Mouse (Mus musculus): ENCODE measurements around the gene Crip2. TPM values are rescaled to one million over a fixed set of nuclear protein-coding genes. Genes with fewer than 3 reads are reported as not detected.

The Crip2 gene
- polyA plus RNA-seq (2015; fragmentation: Nextera tagmentation; extraction: Ambion mirVana), result 426 and 444 TPM in 2 replicates

DNA sequence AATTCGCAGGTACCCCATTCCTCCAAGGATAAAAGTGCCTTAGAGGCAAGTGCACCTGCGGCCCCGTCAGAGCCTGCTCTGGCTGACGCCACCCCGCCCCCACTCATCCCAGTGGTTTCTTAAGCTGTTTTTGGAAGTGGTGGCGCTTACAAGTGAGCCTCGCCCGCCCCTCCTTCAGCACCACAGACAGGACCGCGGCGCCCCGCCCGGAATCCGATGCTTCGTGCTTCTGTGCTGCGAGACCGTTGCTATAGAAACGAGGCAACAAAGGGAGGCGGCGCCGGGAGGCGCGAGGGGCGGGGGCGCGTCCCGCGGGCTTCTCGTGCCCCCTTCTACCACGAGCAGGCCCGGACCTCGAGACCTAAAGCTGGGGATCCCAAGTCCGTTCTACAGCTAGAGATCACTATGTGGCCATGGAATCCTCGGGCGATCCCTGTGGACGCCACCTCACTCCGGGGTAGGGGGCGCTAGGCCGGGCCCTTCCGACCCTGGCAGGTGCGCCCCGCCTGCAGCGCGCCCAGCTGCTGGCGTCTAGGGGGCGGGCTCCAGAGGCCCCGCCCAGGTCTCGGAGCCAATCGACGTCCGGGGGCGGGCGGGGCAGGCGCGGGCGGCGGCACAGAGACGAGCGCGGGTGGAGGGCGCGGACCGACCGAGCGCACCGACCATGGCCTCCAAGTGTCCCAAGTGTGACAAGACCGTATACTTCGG is at the start of gene Crip2:
TSS of gene Crip2 (plus strand) at position 329 of the 708 bp plus-strand sequence.
- H3K4me2 ChIP-seq (ENCODE audit: low read length), result peak within 1 kb of the TSS; percentile 84
- peak within 1 kb of the TSS; percentile 76 for H3K9ac ChIP-seq (replicated peaks; ENCODE audit: low read depth, low read length)
- H3K9me3 ChIP-seq (ENCODE audit: control insufficient read depth, low read length), result no peaks in the 10 kb centered on the region
- WGBS, result under 1% methylated on average over 66 of the region's 68 CpGs
- peak within 1 kb of the TSS; percentile 84 for H3K27ac ChIP-seq (ENCODE audit: low read length)
- no peaks in the 10 kb centered on the region for H3K27me3 ChIP-seq (replicated peaks; ENCODE audit: control insufficient read depth, insufficient read depth, low read length)
- H3K4me1 ChIP-seq (replicated peaks; ENCODE audit: control insufficient read depth, insufficient read depth, low read length), result peaks cover 43% of the 10 kb centered on the region
- peaks cover 31% of the 10 kb centered on the region for H3K36me3 ChIP-seq (ENCODE audit: control insufficient read depth, insufficient read depth)
- peak; percentile 87 for ATAC-seq
- H3K4me3 ChIP-seq (replicated peaks; ENCODE audit: low read length), result peak within 1 kb of the TSS; percentile 79

DNA sequence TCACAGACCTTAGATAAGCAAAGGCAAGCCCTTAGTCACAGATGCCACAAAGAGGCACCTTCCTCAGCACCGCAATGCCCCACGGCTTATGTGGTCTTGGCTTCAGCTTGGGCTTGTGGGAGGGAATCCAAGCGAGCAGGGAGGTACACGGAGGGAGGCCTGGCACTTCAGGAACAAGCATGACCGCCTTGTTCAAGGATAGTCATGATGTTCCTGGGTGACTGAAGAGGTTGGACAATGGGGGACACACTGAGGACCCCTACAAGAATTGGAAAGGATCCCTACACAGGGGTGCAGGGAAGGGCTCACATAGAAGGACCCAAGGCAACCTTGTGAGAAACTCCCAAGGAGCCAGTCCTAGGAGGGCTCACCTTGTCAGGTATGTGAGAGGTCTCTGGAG is 43.0 kb upstream of the Crip2 start:
- peak overlapping the region; percentile 98 for H3K9ac ChIP-seq (replicated peaks; ENCODE audit: low read depth, low read length)
- peaks cover 34% of the 10 kb centered on the region for H3K4me1 ChIP-seq (replicated peaks; ENCODE audit: control insufficient read depth, insufficient read depth, low read length)
- no peak overlapping the region for H3K27ac ChIP-seq (ENCODE audit: low read length)
- no peaks in the 10 kb centered on the region for H3K27me3 ChIP-seq (replicated peaks; ENCODE audit: control insufficient read depth, insufficient read depth, low read length)
- H3K36me3 ChIP-seq (ENCODE audit: control insufficient read depth, insufficient read depth), result no peaks in the 10 kb centered on the region
- no peaks in the 10 kb centered on the region for H3K9me3 ChIP-seq (ENCODE audit: control insufficient read depth, low read length)
- peak overlapping the region; percentile 97; the same call in 1 of the 2 replicates for H3K4me3 ChIP-seq (replicated peaks; ENCODE audit: low read length)
- H3K4me2 ChIP-seq (ENCODE audit: low read length), result peak overlapping the region; percentile 97
- 69% methylated on average over 5 of the region's 5 CpGs for WGBS
- ATAC-seq, result peak; percentile 9; the same call in 1 of the 2 replicates

DNA sequence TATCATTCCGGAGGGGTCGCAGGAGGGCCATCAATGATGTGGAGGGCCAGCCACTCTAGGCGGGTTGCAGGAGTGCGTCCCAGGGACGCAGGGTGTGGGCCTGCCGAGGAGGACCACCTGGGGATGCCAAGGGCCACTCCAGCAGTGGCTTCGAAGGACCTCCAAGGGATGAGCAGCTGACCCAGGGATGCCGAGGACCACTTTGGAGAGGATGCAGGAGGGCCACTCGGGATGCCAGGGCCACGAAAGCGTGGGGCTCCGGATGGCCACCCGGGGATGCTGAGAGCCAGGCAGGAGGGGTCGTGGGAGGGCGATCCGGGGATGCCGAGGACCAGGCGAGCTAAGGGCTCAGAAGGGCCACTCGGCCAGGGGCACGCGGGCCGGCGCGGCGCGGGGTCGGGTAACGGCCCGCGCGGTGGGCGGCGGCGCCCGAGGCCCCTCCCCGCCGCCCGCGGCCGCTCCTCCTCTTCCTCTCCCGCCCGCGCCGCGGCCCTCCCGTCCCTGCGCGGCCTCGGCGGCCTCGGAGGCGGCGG is 42.2 kb upstream of the Crip2 start, which contains the start of gene Mta1:
TSS of gene Mta1 (plus strand) at position 530 of the 533 bp plus-strand sequence.
- Histone ChIP-seq H3K9me3 (ENCODE audit: control insufficient read depth, low read length) (no peaks in the 10 kb centered on the region), H3K4me3 (replicated peaks; ENCODE audit: low read length) (peak within 1 kb of the TSS; percentile 97), H3K27ac (ENCODE audit: low read length) (peak within 1 kb of the TSS; percentile 75), H3K4me1 (replicated peaks; ENCODE audit: control insufficient read depth, insufficient read depth, low read length) (peaks cover 34% of the 10 kb centered on the region), H3K9ac (replicated peaks; ENCODE audit: low read depth, low read length) (peak within 1 kb of the TSS; percentile 98), H3K36me3 (ENCODE audit: control insufficient read depth, insufficient read depth) (no peaks in the 10 kb centered on the region), H3K27me3 (replicated peaks; ENCODE audit: control insufficient read depth, insufficient read depth, low read length) (no peaks in the 10 kb centered on the region), H3K4me2 (ENCODE audit: low read length) (peak within 1 kb of the TSS; percentile 97)
- ATAC-seq, result peak; percentile 74
- WGBS, result 3% methylated on average over 31 of the region's 53 CpGs

DNA sequence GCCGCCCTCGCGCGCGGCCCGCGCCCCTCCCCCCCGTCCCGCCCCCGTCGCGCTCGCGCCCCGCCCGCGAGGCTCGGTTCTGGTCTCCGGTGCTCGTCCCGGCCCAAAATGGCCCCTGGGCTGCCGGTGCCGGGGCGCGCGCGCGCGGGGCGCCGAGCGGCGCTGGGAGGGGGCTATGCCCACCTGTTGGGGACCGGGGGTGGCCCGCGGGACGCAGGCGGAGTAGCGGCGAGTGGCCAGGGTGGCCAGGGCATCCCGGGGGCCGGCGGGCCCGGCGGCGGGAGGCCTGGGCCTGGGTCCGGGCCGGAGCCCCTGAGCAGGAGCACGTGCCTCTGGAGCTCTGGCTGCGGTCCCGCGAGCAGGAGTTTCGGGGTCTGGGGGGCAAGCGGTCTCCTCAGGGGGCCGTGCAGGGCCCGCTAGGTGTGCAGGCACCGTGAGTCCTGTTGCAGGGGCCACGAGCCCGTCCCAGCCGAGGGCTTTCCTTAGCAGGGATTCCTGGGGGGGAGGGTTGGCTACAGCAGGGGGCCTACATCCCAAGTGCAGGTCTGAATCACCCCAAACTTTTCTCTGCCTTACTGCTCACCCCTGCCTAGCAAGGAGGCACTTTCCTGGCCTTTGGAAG is 41.4 kb upstream of the Crip2 start:
- Histone ChIP-seq H3K4me2 (ENCODE audit: low read length) (peak overlapping the region; percentile 71), H3K4me1 (replicated peaks; ENCODE audit: control insufficient read depth, insufficient read depth, low read length) (peaks cover 34% of the 10 kb centered on the region), H3K4me3 (replicated peaks; ENCODE audit: low read length) (peak overlapping the region; percentile 97), H3K9ac (replicated peaks; ENCODE audit: low read depth, low read length) (peak overlapping the region; percentile 98), H3K27ac (ENCODE audit: low read length) (peak overlapping the region; percentile 75), H3K27me3 (replicated peaks; ENCODE audit: control insufficient read depth, insufficient read depth, low read length) (no peaks in the 10 kb centered on the region), H3K9me3 (ENCODE audit: control insufficient read depth, low read length) (no peaks in the 10 kb centered on the region), H3K36me3 (ENCODE audit: control insufficient read depth, insufficient read depth) (no peaks in the 10 kb centered on the region)
- ATAC-seq, result peak; percentile 3; the same call in 1 of the 2 replicates
- 0% methylated on average over 19 of the region's 60 CpGs for WGBS

DNA sequence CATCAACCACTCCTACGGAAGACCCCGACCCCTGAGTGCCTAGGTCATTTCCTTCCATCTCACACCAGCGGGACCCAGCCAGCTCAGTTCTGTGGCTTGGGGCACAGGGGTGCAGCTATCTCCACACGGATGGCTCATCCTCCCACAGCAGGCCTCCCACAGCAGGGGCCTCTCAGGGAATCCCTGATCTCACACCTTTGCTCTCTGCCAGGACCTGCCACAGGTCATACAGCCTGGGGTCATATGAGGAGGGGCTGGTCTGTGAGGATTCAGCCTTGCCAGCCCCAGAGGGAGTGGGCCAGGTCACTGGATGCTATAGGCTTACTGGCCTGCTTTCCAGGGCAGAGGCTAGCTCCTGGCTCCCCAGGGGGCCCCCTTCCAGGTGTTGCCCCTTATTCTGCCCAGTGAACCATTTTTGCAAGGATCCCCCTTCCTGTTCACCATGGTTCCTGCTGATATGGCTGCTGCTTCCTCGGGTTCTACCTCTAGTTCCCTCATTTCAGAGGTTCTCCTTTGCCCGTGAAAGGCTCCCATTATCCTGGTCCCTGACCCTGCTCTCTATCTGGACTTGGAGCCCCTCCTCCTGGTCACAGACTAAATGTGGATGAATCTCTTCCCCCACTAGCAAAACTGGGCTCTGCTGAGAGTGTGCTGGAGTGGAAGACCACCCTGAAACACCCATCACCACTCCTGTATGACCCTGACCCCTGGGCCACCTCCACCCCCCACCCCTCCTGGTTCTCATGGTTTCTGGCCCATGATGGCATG is 40.4 kb upstream of the Crip2 start:
- Histone ChIP-seq H3K9me3 (ENCODE audit: control insufficient read depth, low read length) (no peaks in the 10 kb centered on the region), H3K36me3 (ENCODE audit: control insufficient read depth, insufficient read depth) (no peaks in the 10 kb centered on the region), H3K27ac (ENCODE audit: low read length) (no peak overlapping the region), H3K4me3 (replicated peaks; ENCODE audit: low read length) (peak overlapping the region; percentile 97), H3K9ac (replicated peaks; ENCODE audit: low read depth, low read length) (peak overlapping the region; percentile 98), H3K4me1 (replicated peaks; ENCODE audit: control insufficient read depth, insufficient read depth, low read length) (peaks cover 34% of the 10 kb centered on the region), H3K4me2 (ENCODE audit: low read length) (peak overlapping the region; percentile 71), H3K27me3 (replicated peaks; ENCODE audit: control insufficient read depth, insufficient read depth, low read length) (no peaks in the 10 kb centered on the region)
- 35% methylated on average over 6 of the region's 6 CpGs for WGBS
- no peak for ATAC-seq

DNA sequence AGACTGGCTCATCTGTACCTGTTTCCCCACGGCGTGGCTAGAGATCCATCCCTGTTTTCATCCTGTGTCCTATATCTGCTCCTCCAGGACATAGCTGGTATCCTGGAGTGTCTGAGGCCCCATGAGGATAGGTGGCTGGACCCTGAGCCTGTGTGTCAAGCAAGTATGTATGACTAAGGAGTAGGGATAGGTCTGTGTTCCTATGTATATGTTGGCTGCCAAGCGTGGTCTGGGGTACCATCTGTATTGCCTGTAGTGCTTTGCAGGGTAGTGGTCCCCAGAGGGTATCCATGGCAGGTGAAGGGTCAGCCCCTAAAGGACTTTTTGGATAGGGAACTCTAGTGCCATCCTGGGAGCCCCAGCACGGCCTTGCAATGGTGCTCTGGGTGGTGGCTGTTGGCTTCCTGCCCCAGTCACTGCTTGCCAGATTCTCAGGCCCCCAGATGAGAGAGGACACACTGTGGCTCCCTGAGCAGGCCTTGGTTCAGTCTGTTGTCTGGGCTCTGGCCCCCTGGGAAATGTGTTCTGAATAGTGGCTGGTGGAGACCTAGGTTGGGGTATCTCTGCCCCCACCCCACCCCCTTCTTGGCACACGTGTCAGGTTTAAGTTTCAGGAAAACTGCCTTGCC is 39.5 kb upstream of the Crip2 start:
- Histone ChIP-seq H3K27ac (ENCODE audit: low read length) (no peak overlapping the region), H3K9ac (replicated peaks; ENCODE audit: low read depth, low read length) (no peak overlapping the region), H3K4me2 (ENCODE audit: low read length) (no peak overlapping the region), H3K4me1 (replicated peaks; ENCODE audit: control insufficient read depth, insufficient read depth, low read length) (peaks cover 34% of the 10 kb centered on the region), H3K9me3 (ENCODE audit: control insufficient read depth, low read length) (no peaks in the 10 kb centered on the region), H3K36me3 (ENCODE audit: control insufficient read depth, insufficient read depth) (no peaks in the 10 kb centered on the region), H3K4me3 (replicated peaks; ENCODE audit: low read length) (no peak overlapping the region), H3K27me3 (replicated peaks; ENCODE audit: control insufficient read depth, insufficient read depth, low read length) (no peaks in the 10 kb centered on the region)
- ATAC-seq, result no peak
- 71% methylated on average over 5 of the region's 5 CpGs for WGBS

DNA sequence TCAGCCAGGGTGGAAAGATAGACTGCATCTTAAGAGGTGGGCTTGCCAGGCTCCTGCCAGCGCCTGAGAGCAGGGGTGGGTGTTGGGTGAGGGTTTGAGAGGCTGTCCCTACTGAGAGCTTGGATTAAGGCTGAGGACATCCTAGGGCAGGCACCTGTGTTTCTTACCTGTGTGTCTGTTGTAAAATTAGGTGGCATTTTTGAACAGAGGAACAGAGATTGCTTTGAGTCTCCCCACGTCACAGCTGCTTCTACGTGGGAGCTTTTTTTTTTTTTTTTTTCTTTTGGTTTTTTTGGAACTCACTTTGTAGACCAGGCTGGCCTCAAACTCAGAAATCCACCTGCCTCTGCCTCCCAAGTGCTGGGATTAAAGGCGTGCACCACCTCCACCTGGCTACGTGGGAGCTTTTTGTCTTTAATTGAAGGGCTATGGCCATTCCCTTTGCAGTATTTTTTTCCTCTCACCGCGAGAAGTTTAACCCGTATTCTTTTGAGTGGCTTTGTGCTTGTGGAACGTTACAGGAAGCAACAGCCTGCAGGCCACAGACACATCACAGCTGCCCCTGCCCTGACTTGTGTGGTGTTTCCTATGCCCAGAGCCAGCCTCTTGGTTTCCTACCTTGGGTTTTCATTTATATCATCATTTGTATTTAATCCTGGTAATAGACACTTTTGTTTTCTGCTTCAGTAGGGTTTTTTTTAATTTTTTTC is 38.6 kb upstream of the Crip2 start:
- WGBS, result 74% methylated on average over 9 of the region's 9 CpGs
- H3K4me3 ChIP-seq (replicated peaks; ENCODE audit: low read length), result no peak overlapping the region
- no peaks in the 10 kb centered on the region for H3K27me3 ChIP-seq (replicated peaks; ENCODE audit: control insufficient read depth, insufficient read depth, low read length)
- H3K27ac ChIP-seq (ENCODE audit: low read length), result no peak overlapping the region
- peaks cover 34% of the 10 kb centered on the region for H3K4me1 ChIP-seq (replicated peaks; ENCODE audit: control insufficient read depth, insufficient read depth, low read length)
- no peaks in the 10 kb centered on the region for H3K36me3 ChIP-seq (ENCODE audit: control insufficient read depth, insufficient read depth)
- H3K4me2 ChIP-seq (ENCODE audit: low read length), result no peak overlapping the region
- H3K9me3 ChIP-seq (ENCODE audit: control insufficient read depth, low read length), result no peaks in the 10 kb centered on the region
- H3K9ac ChIP-seq (replicated peaks; ENCODE audit: low read depth, low read length), result no peak overlapping the region
- no peak for ATAC-seq

DNA sequence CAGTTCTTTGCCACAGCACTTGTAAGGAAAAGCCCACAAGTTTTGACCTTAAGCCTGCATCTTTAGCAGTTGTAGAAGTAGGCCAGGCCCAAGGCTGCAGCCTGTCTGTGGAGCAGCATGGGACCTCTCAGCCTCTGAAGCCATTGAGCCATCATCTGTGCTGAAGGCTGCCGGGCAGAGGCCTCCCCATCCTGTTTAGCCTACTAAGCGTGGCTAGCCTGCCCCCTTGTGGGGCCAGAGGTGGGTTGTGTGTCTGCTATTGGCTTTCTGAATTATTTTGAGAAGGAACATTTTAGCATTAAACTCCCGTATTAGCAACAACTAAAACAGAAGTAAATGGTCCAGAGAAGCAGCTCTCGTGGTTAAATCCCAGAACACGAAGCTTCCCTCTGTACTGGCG is 37.6 kb upstream of the Crip2 start:
- H3K9me3 ChIP-seq (ENCODE audit: control insufficient read depth, low read length), result no peaks in the 10 kb centered on the region
- no peak overlapping the region for H3K4me3 ChIP-seq (replicated peaks; ENCODE audit: low read length)
- no peak overlapping the region for H3K4me2 ChIP-seq (ENCODE audit: low read length)
- H3K27me3 ChIP-seq (replicated peaks; ENCODE audit: control insufficient read depth, insufficient read depth, low read length), result no peaks in the 10 kb centered on the region
- peak; percentile 39; the same call in 1 of the 2 replicates for ATAC-seq
- no peak overlapping the region for H3K27ac ChIP-seq (ENCODE audit: low read length)
- peaks cover 26% of the 10 kb centered on the region for H3K4me1 ChIP-seq (replicated peaks; ENCODE audit: control insufficient read depth, insufficient read depth, low read length)
- WGBS, result 62% methylated on average over 6 of the region's 6 CpGs
- H3K9ac ChIP-seq (replicated peaks; ENCODE audit: low read depth, low read length), result no peak overlapping the region
- no peaks in the 10 kb centered on the region for H3K36me3 ChIP-seq (ENCODE audit: control insufficient read depth, insufficient read depth)
